Mouse (Mus musculus): ENCODE data around the gene Gsdma2. TPM values are rescaled to one million over a fixed set of nuclear protein-coding genes. Genes with fewer than 3 reads are reported as not detected.

Gene Gsdma2
- polyA plus RNA-seq, 1 experiment, result not detected

DNA sequence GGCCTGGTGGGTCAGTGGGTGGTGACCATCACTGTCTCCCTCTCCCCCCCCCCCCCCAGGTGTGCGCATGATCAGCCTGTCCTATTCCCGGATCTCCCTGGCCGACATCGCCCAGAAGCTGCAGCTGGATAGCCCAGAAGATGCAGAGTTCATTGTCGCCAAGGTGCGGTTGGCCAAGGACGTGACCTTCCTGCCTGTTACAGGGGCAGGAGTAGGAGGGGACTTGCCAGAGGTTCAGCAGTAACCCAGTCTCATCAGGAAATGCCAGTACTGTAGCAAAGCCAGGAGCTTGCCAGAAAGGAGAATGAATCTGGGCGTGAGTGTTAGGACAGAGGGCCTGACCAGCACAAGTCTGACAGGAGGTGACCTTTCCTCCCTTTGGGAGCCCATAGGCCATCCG, 47.2 kb downstream of the Gsdma2 start:
- Histone ChIP-seq H3K36me3 (ENCODE audit: control insufficient read depth, insufficient read depth, low read length) (peaks cover 53% of the 10 kb centered on the region), H3K4me3 (ENCODE audit: extremely low read depth, insufficient read depth, insufficient read length) (no peak overlapping the region), H3K27ac (ENCODE audit: insufficient read depth, low read length) (no peak overlapping the region)

DNA sequence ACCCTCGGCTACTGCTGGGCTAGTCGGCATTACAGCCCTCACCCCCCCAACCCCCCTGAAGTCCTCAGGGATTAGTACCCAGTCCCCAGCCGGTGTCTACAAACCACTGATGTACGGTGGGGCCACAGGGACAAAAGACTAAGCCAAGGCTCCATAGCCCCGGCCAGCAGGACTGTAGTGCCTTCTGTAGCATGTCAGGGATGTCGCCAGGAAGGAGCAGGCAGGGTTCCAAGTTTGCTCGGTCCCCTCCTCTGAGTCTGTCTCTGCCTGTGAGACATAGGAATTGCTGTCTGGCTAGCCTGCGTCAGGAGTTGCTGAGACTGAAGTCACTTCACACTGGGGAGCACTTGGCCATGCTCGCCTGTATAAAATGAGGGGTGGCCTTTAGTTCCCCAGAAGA, 47.7 kb downstream of the Gsdma2 start:
- TF ChIP-seq POLR2A (IDR thresholded peaks at IDR 0.05; ENCODE audit: low read depth, low read length) (no peak), CTCF (IDR thresholded peaks at IDR 0.05; ENCODE audit: extremely low read depth, insufficient read depth, insufficient read length, insufficient replicate concordance) (no peak)
- Histone ChIP-seq H3K4me3 (ENCODE audit: extremely low read depth, insufficient read depth, insufficient read length) (no peak overlapping the region), H3K4me1 (ENCODE audit: control insufficient read depth, insufficient read depth, insufficient read length) (no peaks in the 10 kb centered on the region), H3K27ac (ENCODE audit: insufficient read depth, low read length) (no peak overlapping the region), H3K27me3 (ENCODE audit: control insufficient read depth, insufficient read depth, low read length) (no peaks in the 10 kb centered on the region), H3K36me3 (ENCODE audit: control insufficient read depth, insufficient read depth, low read length) (peaks cover 50% of the 10 kb centered on the region)
- WGBS, result 87% methylated on average over 9 of the region's 9 CpGs
- no peak for DNase-seq (ENCODE audit: low read depth in 1 of 2, low spot score in 2 of 2)

More for the DNA sequence above, 47.2 kb downstream of the Gsdma2 start:
- DNase-seq (ENCODE audit: low read depth in 1 of 2, low spot score in 2 of 2), result no peak
- TF ChIP-seq POLR2A (IDR thresholded peaks at IDR 0.05; ENCODE audit: low read depth, low read length) (no peak), CTCF (IDR thresholded peaks at IDR 0.05; ENCODE audit: extremely low read depth, insufficient read depth, insufficient read length, insufficient replicate concordance) (no peak)
- H3K27me3 ChIP-seq (ENCODE audit: control insufficient read depth, insufficient read depth, low read length), result no peaks in the 10 kb centered on the region
- 94% methylated on average over 8 of the region's 9 CpGs for WGBS
- no peaks in the 10 kb centered on the region for H3K4me1 ChIP-seq (ENCODE audit: control insufficient read depth, insufficient read depth, insufficient read length)

DNA sequence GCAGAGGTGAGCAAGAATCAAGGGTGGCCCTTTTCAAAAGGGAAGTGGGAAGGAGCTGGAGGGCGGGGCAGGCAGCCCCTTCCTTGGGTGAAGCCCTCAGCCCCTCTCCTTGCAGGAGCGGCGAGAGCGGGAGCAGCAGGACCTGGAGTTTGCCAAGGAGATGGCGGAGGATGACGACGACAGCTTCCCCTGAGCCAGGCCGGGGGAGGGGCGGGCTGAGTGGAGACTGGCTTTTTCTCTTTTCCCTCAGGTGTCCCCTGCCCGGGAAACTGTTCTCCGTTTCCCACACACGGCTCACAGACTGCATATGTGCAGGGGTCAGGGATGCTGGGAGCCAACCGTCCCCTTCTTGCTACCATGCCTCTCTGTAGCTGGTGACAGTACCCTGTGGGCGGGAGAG, 48.8 kb downstream of the Gsdma2 start:
- no peak for TF ChIP-seq CTCF (IDR thresholded peaks at IDR 0.05; ENCODE audit: extremely low read depth, insufficient read depth, insufficient read length, insufficient replicate concordance)
- no peak for TF ChIP-seq POLR2A (IDR thresholded peaks at IDR 0.05; ENCODE audit: low read depth, low read length)
- H3K27ac ChIP-seq (ENCODE audit: insufficient read depth, low read length), result no peak overlapping the region
- WGBS, result 96% methylated on average over 14 of the region's 14 CpGs
- H3K4me3 ChIP-seq (ENCODE audit: extremely low read depth, insufficient read depth, insufficient read length), result no peak overlapping the region
- DNase-seq (ENCODE audit: low read depth in 1 of 2, low spot score in 2 of 2), result no peak
- no peaks in the 10 kb centered on the region for H3K4me1 ChIP-seq (ENCODE audit: control insufficient read depth, insufficient read depth, insufficient read length)
- peaks cover 43% of the 10 kb centered on the region for H3K36me3 ChIP-seq (ENCODE audit: control insufficient read depth, insufficient read depth, low read length)
- no peaks in the 10 kb centered on the region for H3K27me3 ChIP-seq (ENCODE audit: control insufficient read depth, insufficient read depth, low read length)

DNA sequence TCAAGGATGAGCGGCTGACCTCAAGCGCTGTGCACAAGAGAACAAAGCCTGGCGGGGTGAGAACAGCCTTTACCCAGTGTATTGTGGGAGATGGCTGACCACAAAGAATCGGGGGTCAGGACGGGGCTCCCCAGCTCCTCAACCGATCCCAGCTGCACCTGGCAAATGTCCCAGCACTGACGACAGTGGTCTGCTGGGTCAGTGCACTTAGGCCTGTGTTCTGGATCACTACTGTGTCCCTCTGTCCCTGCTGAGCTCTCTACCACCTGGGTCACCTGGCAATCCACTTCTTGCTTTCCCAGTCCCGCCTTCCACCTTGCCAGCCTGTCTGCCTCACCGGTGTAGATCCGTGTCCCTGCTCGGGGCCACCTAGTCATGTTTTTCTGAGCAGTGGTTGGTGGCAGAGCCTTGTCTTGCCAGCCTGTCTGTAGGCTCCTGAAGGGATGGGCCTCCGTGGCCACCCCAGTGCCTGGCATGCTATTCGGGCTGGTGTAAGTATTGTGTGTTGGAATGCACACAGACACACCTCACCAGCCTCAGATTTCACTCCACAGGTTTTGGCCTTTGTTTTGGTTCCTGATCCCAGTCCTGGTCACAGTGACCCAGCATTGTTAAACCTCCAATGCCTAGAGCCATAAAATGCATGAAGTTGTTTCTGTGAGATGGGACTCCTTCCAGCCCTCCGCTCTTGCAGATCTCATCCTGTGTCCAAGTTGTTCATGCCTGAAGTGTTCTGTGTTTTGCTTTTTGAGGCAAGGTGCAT, 50.1 kb downstream of the Gsdma2 start:
- 84% methylated on average over 14 of the region's 14 CpGs for WGBS
- no peak for TF ChIP-seq POLR2A (IDR thresholded peaks at IDR 0.05; ENCODE audit: low read depth, low read length)
- TF ChIP-seq CTCF (IDR thresholded peaks at IDR 0.05; ENCODE audit: extremely low read depth, insufficient read depth, insufficient read length, insufficient replicate concordance), result no peak
- Histone ChIP-seq H3K4me1 (ENCODE audit: control insufficient read depth, insufficient read depth, insufficient read length) (no peaks in the 10 kb centered on the region), H3K27ac (ENCODE audit: insufficient read depth, low read length) (no peak overlapping the region), H3K27me3 (ENCODE audit: control insufficient read depth, insufficient read depth, low read length) (no peaks in the 10 kb centered on the region), H3K36me3 (ENCODE audit: control insufficient read depth, insufficient read depth, low read length) (peaks cover 32% of the 10 kb centered on the region), H3K4me3 (ENCODE audit: extremely low read depth, insufficient read depth, insufficient read length) (no peak overlapping the region)
- no peak for DNase-seq (ENCODE audit: low read depth in 1 of 2, low spot score in 2 of 2)

- TF ChIP-seq CTCF (IDR thresholded peaks at IDR 0.05; ENCODE audit: extremely low read depth, insufficient read depth, insufficient read length, insufficient replicate concordance) (no peak), POLR2A (IDR thresholded peaks at IDR 0.05; ENCODE audit: low read depth, low read length) (no peak)
- H3K27ac ChIP-seq (ENCODE audit: insufficient read depth, low read length), result no peak overlapping the region
- H3K4me3 ChIP-seq (ENCODE audit: extremely low read depth, insufficient read depth, insufficient read length), result no peak overlapping the region
- H3K4me1 ChIP-seq (ENCODE audit: control insufficient read depth, insufficient read depth, insufficient read length), result no peaks in the 10 kb centered on the region
- no peaks in the 10 kb centered on the region for H3K27me3 ChIP-seq (ENCODE audit: control insufficient read depth, insufficient read depth, low read length)
- H3K36me3 ChIP-seq (ENCODE audit: control insufficient read depth, insufficient read depth, low read length), result peaks cover 26% of the 10 kb centered on the region
- WGBS, result 93% methylated on average over 12 of the region's 12 CpGs
- DNase-seq (ENCODE audit: low read depth in 1 of 2, low spot score in 2 of 2), result no peak
Observed at GRCm38 (mm10) chr11:98697225-98697624, 50.7 kb downstream of the Gsdma2 start.

- no peaks in the 10 kb centered on the region for H3K4me1 ChIP-seq (ENCODE audit: control insufficient read depth, insufficient read depth, insufficient read length)
- H3K4me3 ChIP-seq (ENCODE audit: extremely low read depth, insufficient read depth, insufficient read length), result no peak overlapping the region
- DNase-seq (ENCODE audit: low read depth in 1 of 2, low spot score in 2 of 2), result no peak
- no peaks in the 10 kb centered on the region for H3K27me3 ChIP-seq (ENCODE audit: control insufficient read depth, insufficient read depth, low read length)
- no peak overlapping the region for H3K27ac ChIP-seq (ENCODE audit: insufficient read depth, low read length)
- TF ChIP-seq POLR2A (IDR thresholded peaks at IDR 0.05; ENCODE audit: low read depth, low read length), result no peak
- TF ChIP-seq CTCF (IDR thresholded peaks at IDR 0.05; ENCODE audit: extremely low read depth, insufficient read depth, insufficient read length, insufficient replicate concordance), result no peak
- H3K36me3 ChIP-seq (ENCODE audit: control insufficient read depth, insufficient read depth, low read length), result peaks cover 13% of the 10 kb centered on the region
- WGBS, result 89% methylated on average over 16 of the region's 16 CpGs
Observed at GRCm38 (mm10) chr11:98698849-98699640, 52.5 kb downstream of the Gsdma2 start.

Data from spleen, adult 2 months (tissue).